Mouse (Mus musculus) CH12.LX (cell line): ENCODE measurements around the gene Lin52. TPM values are rescaled to one million over a fixed set of nuclear protein-coding genes. Genes with fewer than 3 reads are reported as not detected.

Source experiments
- DNase-seq: peaks from one replicate; pipeline ENCODE4 v3.0.0-alpha.2; 2013; ENCODE audit errors: extremely low read depth
- H3K27ac ChIP-seq: 2 replicates; pipeline ENCODE4 v1.5.1; 2012; ENCODE audit warnings: low read depth, mild to moderate bottlenecking, control low read depth, moderate library complexity; ENCODE audit not compliant: insufficient read depth
- H3K27me3 ChIP-seq: replicated peaks from 2 replicates; pipeline ENCODE3; 2012; ENCODE audit warnings: inconsistent platforms
- H3K36me3 ChIP-seq, 2 experiments: replicated peaks in 1 of 2; 2 replicates each; pipeline versions ENCODE3 to v1.6.1; 2012; ENCODE audit warnings: inconsistent platforms in 1 of 2, low read length in 1 of 2, mild to moderate bottlenecking in 1 of 2, mixed read lengths in 1 of 2, moderate library complexity in 1 of 2; ENCODE audit not compliant: control insufficient read depth in 1 of 2, insufficient read depth in 1 of 2
- H3K4me1 ChIP-seq, 2 experiments: 2 replicates each; pipeline ENCODE4 v1.6.1; 2012; ENCODE audit warnings: inconsistent platforms in 1 of 2, moderate library complexity in 1 of 2; ENCODE audit not compliant: insufficient read depth in 2 of 2, control insufficient read depth in 1 of 2
- H3K4me2 ChIP-seq: 2 replicates; pipeline ENCODE4 v1.6.1; 2012; ENCODE audit warnings: low read depth, mild to moderate bottlenecking, control low read depth; ENCODE audit not compliant: poor library complexity, insufficient read depth, severe bottlenecking
- H3K4me3 ChIP-seq, 3 experiments: fragments of 150-350 bp in 1 of 3; sonication (generic) in 1 of 3; replicated peaks in 1 of 3; 2 replicates each; pipeline versions ENCODE3 to v1.5.1; 2011 to 2012; ENCODE audit warnings: low read depth in 2 of 3, low read length in 2 of 3, mild to moderate bottlenecking in 2 of 3, moderate library complexity in 2 of 3, control low read depth in 1 of 3, improper control_type of control experiment in 1 of 3, inconsistent platforms in 1 of 3, mixed read lengths in 1 of 3; ENCODE audit not compliant: poor library complexity in 1 of 3
- H3K79me2 ChIP-seq: replicated peaks from 2 replicates; pipeline ENCODE4 v1.6.1; 2012; ENCODE audit warnings: mild to moderate bottlenecking, moderate library complexity; ENCODE audit not compliant: control insufficient read depth, poor library complexity, insufficient read depth, severe bottlenecking; ENCODE audit errors: extremely low read depth
- H3K9ac ChIP-seq: 2 replicates; pipeline ENCODE4 v1.6.1; 2012; ENCODE audit warnings: low read depth, mild to moderate bottlenecking, control low read depth, moderate library complexity; ENCODE audit not compliant: insufficient read depth
- H3K9me3 ChIP-seq: replicated peaks from 2 replicates; pipeline ENCODE3; 2012; ENCODE audit warnings: low read length, inconsistent platforms, mixed read lengths
- BHLHE40 ChIP-seq: IDR thresholded peaks from 2 replicates; pipeline ENCODE4 v1.6.1; 2011; ENCODE audit warnings: mild to moderate bottlenecking, low read depth, low read length, improper control_type of control experiment
- CHD1 ChIP-seq: IDR thresholded peaks from 2 replicates; pipeline ENCODE4 v1.6.1; 2012; ENCODE audit warnings: low read depth, low read length, improper control_type of control experiment, inconsistent platforms
- CHD2 ChIP-seq: IDR thresholded peaks from 2 replicates; pipeline ENCODE4 v1.6.1; 2011; ENCODE audit warnings: low read length, improper control_type of control experiment
- E2F4 ChIP-seq: IDR thresholded peaks from 2 replicates; pipeline ENCODE4 v1.6.1; 2011; ENCODE audit warnings: low read depth, low read length, improper control_type of control experiment; ENCODE audit not compliant: insufficient replicate concordance
- EP300 ChIP-seq: IDR thresholded peaks from 2 replicates; pipeline ENCODE4 v1.6.1; 2011; ENCODE audit warnings: low read length, improper control_type of control experiment
- ETS1 ChIP-seq: conservative IDR thresholded peaks from 2 replicates; pipeline ENCODE4 v1.6.1; 2012; ENCODE audit warnings: low read depth, mild to moderate bottlenecking, inconsistent platforms, low read length, improper control_type of control experiment, moderate library complexity
- GABPA ChIP-seq: IDR thresholded peaks from 2 replicates; pipeline ENCODE4 v1.6.1; 2012; ENCODE audit warnings: low read depth, low read length, improper control_type of control experiment, inconsistent platforms; ENCODE audit not compliant: insufficient replicate concordance
- HCFC1 ChIP-seq: IDR thresholded peaks from 2 replicates; pipeline ENCODE4 v1.6.1; 2012; ENCODE audit warnings: low read depth, mild to moderate bottlenecking, inconsistent platforms, low read length, improper control_type of control experiment
- JUND ChIP-seq: conservative IDR thresholded peaks from 2 replicates; pipeline ENCODE4 v1.6.1; 2011; ENCODE audit warnings: low read depth, low read length, improper control_type of control experiment
- KAT2A ChIP-seq: IDR thresholded peaks from 2 replicates; pipeline ENCODE4 v1.6.1; 2012; ENCODE audit warnings: low read length, improper control_type of control experiment, inconsistent platforms; ENCODE audit not compliant: insufficient replicate concordance
- MAX ChIP-seq: IDR thresholded peaks from 2 replicates; pipeline ENCODE4 v1.6.1; 2011; ENCODE audit warnings: low read length, improper control_type of control experiment
- MEF2A ChIP-seq: IDR thresholded peaks from 2 replicates; pipeline ENCODE4 v1.6.1; 2014; ENCODE audit warnings: low read depth, mild to moderate bottlenecking, inconsistent platforms, low read length, improper control_type of control experiment, borderline replicate concordance
- MXI1 ChIP-seq: IDR thresholded peaks from 2 replicates; pipeline ENCODE4 v1.6.1; 2011; ENCODE audit warnings: mild to moderate bottlenecking, low read depth, low read length, improper control_type of control experiment
- MYC ChIP-seq: IDR thresholded peaks from 2 replicates; pipeline ENCODE4 v1.6.1; 2011; ENCODE audit warnings: low read depth, mild to moderate bottlenecking, improper control_type of control experiment, low read length
- NELFE ChIP-seq: IDR thresholded peaks from 2 replicates; pipeline ENCODE4 v1.6.1; 2011; ENCODE audit warnings: low read depth, low read length, improper control_type of control experiment
- NRF1 ChIP-seq: IDR thresholded peaks from 2 replicates; pipeline ENCODE4 v1.6.1; 2014; ENCODE audit warnings: low read depth, mild to moderate bottlenecking, inconsistent platforms, low read length, improper control_type of control experiment, moderate library complexity
- PAX5 ChIP-seq: IDR thresholded peaks from 2 replicates; pipeline ENCODE4 v1.6.1; 2012; ENCODE audit warnings: low read length, inconsistent platforms, mixed read lengths
- POLR2AphosphoS2 ChIP-seq: IDR thresholded peaks from 2 replicates; pipeline ENCODE4 v1.6.1; 2011; ENCODE audit warnings: low read depth, low read length, improper control_type of control experiment
- RCOR1 ChIP-seq: conservative IDR thresholded peaks from 2 replicates; pipeline ENCODE4 v1.6.1; 2012; ENCODE audit warnings: low read depth, mild to moderate bottlenecking, inconsistent platforms, low read length, improper control_type of control experiment
- SIN3A ChIP-seq: IDR thresholded peaks from 2 replicates; pipeline ENCODE4 v1.6.1; 2012; ENCODE audit warnings: low read length, improper control_type of control experiment, inconsistent platforms
- SMC3 ChIP-seq: IDR thresholded peaks from 2 replicates; pipeline ENCODE4 v1.6.1; 2011; ENCODE audit warnings: low read depth, low read length, improper control_type of control experiment
- TBP ChIP-seq: conservative IDR thresholded peaks from 2 replicates; pipeline ENCODE4 v1.6.1; 2011; ENCODE audit warnings: low read depth, low read length, improper control_type of control experiment
- TCF12 ChIP-seq: IDR thresholded peaks from 2 replicates; pipeline ENCODE4 v1.6.1; 2014; ENCODE audit warnings: low read depth, mild to moderate bottlenecking, inconsistent platforms, low read length, improper control_type of control experiment
- UBTF ChIP-seq: IDR thresholded peaks from 2 replicates; pipeline ENCODE4 v1.6.1; 2012; ENCODE audit warnings: low read depth, mild to moderate bottlenecking, inconsistent platforms, low read length, improper control_type of control experiment, moderate library complexity
- USF1 ChIP-seq: IDR thresholded peaks from 2 replicates; pipeline ENCODE4 v1.6.1; 2014; ENCODE audit warnings: low read depth, mild to moderate bottlenecking, inconsistent platforms, low read length, improper control_type of control experiment
- USF2 ChIP-seq: conservative IDR thresholded peaks from 2 replicates; pipeline ENCODE4 v1.6.1; 2011; ENCODE audit warnings: low read depth, low read length, improper control_type of control experiment
- ZKSCAN1 ChIP-seq: IDR thresholded peaks from 2 replicates; pipeline ENCODE4 v1.6.1; 2012; ENCODE audit warnings: low read depth, inconsistent platforms, low read length, improper control_type of control experiment, borderline replicate concordance
- ZNF384 ChIP-seq: IDR thresholded peaks from 2 replicates; pipeline ENCODE4 v1.6.1; 2012; ENCODE audit warnings: low read depth, low read length, improper control_type of control experiment, inconsistent platforms
- dilution Hi-C: fragments of 300-500 bp; cut with MboI; formaldehyde crosslinking; loops from 2 replicates; pipeline ENCODE4 v1.14.3; 2020; ENCODE audit warnings: low sequenced_read_pairs; ENCODE audit not compliant: extremely low pct_unique_long_range_greater_than_20kb, extremely low pct_ligation_motif_present
- in situ Hi-C: fragments of 300-500 bp; cut with MboI; formaldehyde crosslinking; loops from 3 replicates; pipeline ENCODE4 v1.14.3; 2019; ENCODE audit warnings: low sequenced_read_pairs, low pct_ligation_motif_present, low pct_unique_long_range_greater_than_20kb, mixed read lengths
- polyA plus RNA-seq: library from polyadenylated mRNA; unstranded; fragments of >175 nt; gene quantifications from 2 replicates; pipeline ENCODE4 v1.2.1, GENCODE M21; 2012; ENCODE audit warnings: low read depth; ENCODE audit not compliant: insufficient read length
- total RNA-seq, 2 experiments: library from RNA; depleted of rRNA; stranded (reverse); fragments of 300-350 nt in 1 of 2; fragments of >200 nt in 1 of 2; gene quantifications; 2 replicates each; pipeline ENCODE4 v1.2.3; 2012 to 2014

Gene Lin52
- total and polyA plus RNA-seq, 3 experiments = 5.9 to 16.2 (median 8.7) TPM

GRCm38 (mm10) chr12:84449887-84450286 is 1.3 kb upstream of the Lin52 start:
- H3K4me2 ChIP-seq = peak overlapping the region; percentile 91; the same call in 1 of the 2 replicates
- H3K4me1 ChIP-seq = peaks cover 0 to 31% of the 10 kb centered on the region in 2 experiments; a peak in 2 of 4 replicates
- H3K36me3 ChIP-seq = peaks cover 5 to 12% of the 10 kb centered on the region in 2 experiments
- peaks cover 6% of the 10 kb centered on the region for H3K27me3 ChIP-seq
- in situ Hi-C loops = no loop called here
- no peak overlapping the region for H3K27ac ChIP-seq
- TF ChIP-seq MXI1 (no peak), SMC3 (no peak), UBTF (no peak), E2F4 (no peak), NRF1 (no peak), ETS1 (no peak), MAX (no peak), JUND (no peak), BHLHE40 (no peak), MEF2A (no peak), GABPA (no peak), CHD1 (no peak), NELFE (no peak), ZNF384 (no peak), USF1 (no peak), HCFC1 (no peak), PAX5 (no peak), CHD2 (no peak), RCOR1 (no peak), ZKSCAN1 (no peak)
- TF ChIP-seq, all 38 proteins: peak for 0
- dilution Hi-C loops = no loop called here
- Histone ChIP-seq H3K9me3 (no peaks in the 10 kb centered on the region), H3K79me2 (peaks cover 19% of the 10 kb centered on the region), H3K9ac (no peak overlapping the region), H3K4me3 (peak overlapping the region in 2 of 3 experiments; percentile 71 to 83)
- DNase-seq = no peak

- Histone ChIP-seq H3K4me1 (peaks cover 0 to 31% of the 10 kb centered on the region in 2 experiments; a peak in 2 of 4 replicates), H3K27ac (no peak overlapping the region), H3K36me3 (peaks cover 5 to 16% of the 10 kb centered on the region in 2 experiments), H3K4me2 (peak overlapping the region; percentile 91)
- TF ChIP-seq USF1 (no peak), RCOR1 (no peak), MYC (no peak), USF2 (no peak), EP300 (no peak), E2F4 (no peak), MEF2A (no peak), KAT2A (no peak), TBP (no peak), SMC3 (no peak), ZNF384 (no peak), BHLHE40 (no peak), NRF1 (no peak), MAX (no peak), POLR2AphosphoS2 (no peak), SIN3A (no peak), TCF12 (no peak), ETS1 (no peak)
- TF ChIP-seq, all 38 proteins: peak for 0
- dilution Hi-C loops = no loop called here
- H3K9me3 ChIP-seq = no peaks in the 10 kb centered on the region
- peak overlapping the region; percentile 40 for H3K9ac ChIP-seq
- peaks cover 19% of the 10 kb centered on the region for H3K79me2 ChIP-seq
- in situ Hi-C loops = no loop called here
- H3K4me3 ChIP-seq = peak overlapping the region; percentile 71 to 83 (median 79)
- H3K27me3 ChIP-seq = peaks cover 5% of the 10 kb centered on the region
- peak; percentile 18 for DNase-seq
Observed at GRCm38 (mm10) chr12:84450351-84450717, 888 bp upstream of the Lin52 start.
